Mouse (Mus musculus): Measurements from ENCODE around the gene Odf3. TPM values are rescaled to one million over a fixed set of nuclear protein-coding genes. Genes with fewer than 3 reads are reported as not detected.

The Odf3 gene
- polyA plus RNA-seq, 1 experiment from 2014 or later, result not detected

GRCm38 (mm10) chr7:140812850-140813249 is 34.8 kb upstream of the Odf3 start:
- Histone ChIP-seq H3K9me3 (ENCODE audit: low read length) (no peaks in the 10 kb centered on the region), H3K9ac (replicated peaks; ENCODE audit: low read depth) (no peak overlapping the region), H3K36me3 (ENCODE audit: insufficient read depth, low read length) (no peaks in the 10 kb centered on the region), H3K4me2 (replicated peaks; ENCODE audit: low read depth, low read length) (no peak overlapping the region), H3K27ac (ENCODE audit: low read length) (no peak overlapping the region), H3K4me1 (ENCODE audit: insufficient read depth, low read depth, low read length) (no peaks in the 10 kb centered on the region), H3K27me3 (replicated peaks; ENCODE audit: insufficient read depth, low read length) (no peaks in the 10 kb centered on the region), H3K4me3 (ENCODE audit: low read depth, low read length) (no peak overlapping the region)
- DNase-seq (ENCODE audit: low spot score) (no peak), ATAC-seq (no peak)
- TF ChIP-seq CTCF (IDR thresholded peaks at IDR 0.05) (no peak), EP300 (IDR thresholded peaks at IDR 0.05) (no peak)
- WGBS, result 79% methylated on average over 12 of the region's 12 CpGs

- Histone ChIP-seq H3K4me3 (ENCODE audit: low read depth, low read length) (no peak overlapping the region), H3K4me2 (replicated peaks; ENCODE audit: low read depth, low read length) (no peak overlapping the region), H3K4me1 (ENCODE audit: insufficient read depth, low read depth, low read length) (no peaks in the 10 kb centered on the region), H3K36me3 (ENCODE audit: insufficient read depth, low read length) (no peaks in the 10 kb centered on the region), H3K27me3 (replicated peaks; ENCODE audit: insufficient read depth, low read length) (no peaks in the 10 kb centered on the region), H3K9ac (replicated peaks; ENCODE audit: low read depth) (no peak overlapping the region), H3K9me3 (ENCODE audit: low read length) (no peaks in the 10 kb centered on the region), H3K27ac (ENCODE audit: low read length) (no peak overlapping the region)
- DNase-seq (ENCODE audit: low spot score) (no peak), ATAC-seq (no peak)
- TF ChIP-seq CTCF (IDR thresholded peaks at IDR 0.05), result no peak
- TF ChIP-seq EP300 (IDR thresholded peaks at IDR 0.05), result no peak
- WGBS, result 43% methylated on average over 4 of the region's 4 CpGs
These were observed 27.4 kb upstream of the Odf3 start for GRCm38 (mm10) chr7:140820173-140820572.

GRCm38 (mm10) chr7:140821305-140821652 is 26.3 kb upstream of the Odf3 start:
- no peak overlapping the region for H3K4me2 ChIP-seq (replicated peaks; ENCODE audit: low read depth, low read length)
- 53% methylated on average over 5 of the region's 5 CpGs for WGBS
- no peaks in the 10 kb centered on the region for H3K27me3 ChIP-seq (replicated peaks; ENCODE audit: insufficient read depth, low read length)
- no peak overlapping the region for H3K4me3 ChIP-seq (ENCODE audit: low read depth, low read length)
- ATAC-seq (no peak), DNase-seq (ENCODE audit: low spot score) (no peak)
- no peak overlapping the region for H3K9ac ChIP-seq (replicated peaks; ENCODE audit: low read depth)
- no peaks in the 10 kb centered on the region for H3K36me3 ChIP-seq (ENCODE audit: insufficient read depth, low read length)
- H3K4me1 ChIP-seq (ENCODE audit: insufficient read depth, low read depth, low read length), result no peaks in the 10 kb centered on the region
- TF ChIP-seq EP300 (IDR thresholded peaks at IDR 0.05) (no peak), CTCF (IDR thresholded peaks at IDR 0.05) (no peak)
- no peak overlapping the region for H3K27ac ChIP-seq (ENCODE audit: low read length)
- H3K9me3 ChIP-seq (ENCODE audit: low read length), result no peaks in the 10 kb centered on the region

- H3K4me3 ChIP-seq (ENCODE audit: low read depth, low read length), result peak within 1 kb of the TSS; percentile 11; the same call in 1 of the 2 replicates
- no peaks in the 10 kb centered on the region for H3K27me3 ChIP-seq (replicated peaks; ENCODE audit: insufficient read depth, low read length)
- 2% methylated on average over 21 of the region's 21 CpGs for WGBS
- H3K9ac ChIP-seq (replicated peaks; ENCODE audit: low read depth), result no peak within 1 kb of the TSS
- ATAC-seq (peak; percentile 38), DNase-seq (ENCODE audit: low spot score) (peak; percentile 30)
- H3K4me1 ChIP-seq (ENCODE audit: insufficient read depth, low read depth, low read length), result no peaks in the 10 kb centered on the region
- peak within 1 kb of the TSS; percentile 56 for H3K4me2 ChIP-seq (replicated peaks; ENCODE audit: low read depth, low read length)
- no peaks in the 10 kb centered on the region for H3K36me3 ChIP-seq (ENCODE audit: insufficient read depth, low read length)
- H3K27ac ChIP-seq (ENCODE audit: low read length), result no peak within 1 kb of the TSS
- no peak for TF ChIP-seq CTCF (IDR thresholded peaks at IDR 0.05)
- no peak for TF ChIP-seq EP300 (IDR thresholded peaks at IDR 0.05)
- H3K9me3 ChIP-seq (ENCODE audit: low read length), result no peaks in the 10 kb centered on the region
These were observed 25.8 kb upstream of the Odf3 start, which contains the start of gene Zfp941 for GRCm38 (mm10) chr7:140821653-140822329. Zfp941 (minus strand) TSS chr7:140822178.

DNA sequence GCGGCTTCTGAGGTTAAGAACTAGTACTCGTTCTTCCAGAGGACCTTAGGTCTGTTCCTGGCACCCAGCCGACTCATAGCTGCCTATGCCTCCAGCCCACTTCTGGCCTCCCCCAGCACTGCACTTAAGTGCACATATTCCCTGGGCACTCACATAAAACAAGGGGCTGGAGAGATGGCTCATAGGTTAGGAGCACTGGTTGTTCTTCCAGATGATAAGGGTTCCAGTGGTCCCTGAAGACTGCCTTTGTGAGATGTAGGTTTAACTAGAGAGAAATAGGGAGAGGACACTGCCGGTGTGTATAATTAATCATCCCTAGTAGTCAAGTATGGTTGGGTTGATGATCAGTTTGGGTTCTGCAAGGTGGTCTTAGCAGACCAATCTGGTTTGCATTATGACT is 24.9 kb upstream of the Odf3 start:
- WGBS, result 79% methylated on average over 4 of the region's 4 CpGs
- TF ChIP-seq EP300 (IDR thresholded peaks at IDR 0.05), result no peak
- no peak for TF ChIP-seq CTCF (IDR thresholded peaks at IDR 0.05)
- no peak for ATAC-seq

GRCm38 (mm10) chr7:140828171-140828881 is 19.3 kb upstream of the Odf3 start:
- DNase-seq (ENCODE audit: low spot score), result peak; percentile 74
- H3K9ac ChIP-seq (replicated peaks; ENCODE audit: low read depth), result no peak overlapping the region
- H3K27me3 ChIP-seq (replicated peaks; ENCODE audit: insufficient read depth, low read length), result no peaks in the 10 kb centered on the region
- peak; percentile 69 for ATAC-seq
- peak; percentile 74 for TF ChIP-seq CTCF (IDR thresholded peaks at IDR 0.05)
- no peak for TF ChIP-seq EP300 (IDR thresholded peaks at IDR 0.05)
- no peaks in the 10 kb centered on the region for H3K36me3 ChIP-seq (ENCODE audit: insufficient read depth, low read length)
- H3K27ac ChIP-seq (ENCODE audit: low read length), result no peak overlapping the region
- H3K4me1 ChIP-seq (ENCODE audit: insufficient read depth, low read depth, low read length), result no peaks in the 10 kb centered on the region
- H3K4me3 ChIP-seq (ENCODE audit: low read depth, low read length), result no peak overlapping the region
- WGBS, result 18% methylated on average over 8 of the region's 8 CpGs
- H3K9me3 ChIP-seq (ENCODE audit: low read length), result no peaks in the 10 kb centered on the region
- H3K4me2 ChIP-seq (replicated peaks; ENCODE audit: low read depth, low read length), result 0 out of 2 replicates have a peak overlapping the region, but pooled peaks have one; percentile 8

More for the DNA sequence above, 24.9 kb upstream of the Odf3 start:
- no peak for DNase-seq (ENCODE audit: low spot score)
- H3K27ac ChIP-seq (ENCODE audit: low read length), result no peak overlapping the region
- H3K4me1 ChIP-seq (ENCODE audit: insufficient read depth, low read depth, low read length), result no peaks in the 10 kb centered on the region
- H3K4me3 ChIP-seq (ENCODE audit: low read depth, low read length), result no peak overlapping the region
- H3K9ac ChIP-seq (replicated peaks; ENCODE audit: low read depth), result no peak overlapping the region
- H3K27me3 ChIP-seq (replicated peaks; ENCODE audit: insufficient read depth, low read length), result no peaks in the 10 kb centered on the region
- no peaks in the 10 kb centered on the region for H3K9me3 ChIP-seq (ENCODE audit: low read length)
- no peaks in the 10 kb centered on the region for H3K36me3 ChIP-seq (ENCODE audit: insufficient read depth, low read length)
- no peak overlapping the region for H3K4me2 ChIP-seq (replicated peaks; ENCODE audit: low read depth, low read length)
